Mouse (Mus musculus) left cerebral cortex, adult 9 months (tissue): ENCODE data around the gene Tspan2.
A peak's percentile ranks its signal among the peaks of the same experiment; 100 is the strongest.

Source experiments
- DNase-seq, 2 experiments: peaks; one replicate each; pipeline ENCODE4 v3.0.0; 2022; ENCODE audit warnings: low spot score in 2 of 2

The Tspan2 gene

GRCm38 (mm10) chr3:102733936-102734312, 405 bp upstream of the Tspan2 start:
- no peak for DNase-seq

- DNase-seq: no peak
Observed at GRCm38 (mm10) chr3:102735031-102735558, 766 bp downstream of the Tspan2 start.

GRCm38 (mm10) chr3:102735638-102736037, 1.3 kb downstream of the Tspan2 start:
- no peak for DNase-seq

- DNase-seq: no peak
Observed at GRCm38 (mm10) chr3:102736436-102736835, 2.1 kb downstream of the Tspan2 start.

GRCm38 (mm10) chr3:102737106-102737505, 2.8 kb downstream of the Tspan2 start:
- DNase-seq: no peak

GRCm38 (mm10) chr3:102738161-102738901, 4.0 kb downstream of the Tspan2 start:
- no peak for DNase-seq

- no peak for DNase-seq
Observed at GRCm38 (mm10) chr3:102738926-102739325, 4.6 kb downstream of the Tspan2 start.

- no peak for DNase-seq
Observed at GRCm38 (mm10) chr3:102742725-102743124, 8.4 kb downstream of the Tspan2 start.

GRCm38 (mm10) chr3:102743202-102743601, 8.9 kb downstream of the Tspan2 start:
- DNase-seq: no peak

GRCm38 (mm10) chr3:102743781-102744471, 9.6 kb downstream of the Tspan2 start:
- DNase-seq: no peak

- no peak for DNase-seq
Observed at GRCm38 (mm10) chr3:102744657-102745056, 10.3 kb downstream of the Tspan2 start.

- no peak for DNase-seq
Observed at GRCm38 (mm10) chr3:102746174-102746573, 11.8 kb downstream of the Tspan2 start.

- DNase-seq: no peak
Observed at GRCm38 (mm10) chr3:102748038-102748437, 13.7 kb downstream of the Tspan2 start.

- no peak for DNase-seq
Observed at GRCm38 (mm10) chr3:102748686-102749085, 14.4 kb downstream of the Tspan2 start.

- DNase-seq: no peak
Observed at GRCm38 (mm10) chr3:102751136-102751535, 16.8 kb downstream of the Tspan2 start.

GRCm38 (mm10) chr3:102751536-102751935, 17.2 kb downstream of the Tspan2 start:
- no peak for DNase-seq

GRCm38 (mm10) chr3:102752053-102752452, 17.7 kb downstream of the Tspan2 start:
- DNase-seq: no peak

GRCm38 (mm10) chr3:102752457-102752856, 18.1 kb downstream of the Tspan2 start:
- no peak for DNase-seq

GRCm38 (mm10) chr3:102755801-102756200, 21.5 kb downstream of the Tspan2 start:
- no peak for DNase-seq

- no peak for DNase-seq
Observed at GRCm38 (mm10) chr3:102757019-102757418, 22.7 kb downstream of the Tspan2 start.

- no peak for DNase-seq
Observed at GRCm38 (mm10) chr3:102760236-102760635, 25.9 kb downstream of the Tspan2 start.

- DNase-seq: peak in 1 of 2 experiments; percentile 20
Observed at GRCm38 (mm10) chr3:102762388-102762787, 28.1 kb downstream of the Tspan2 start.
